Mouse (Mus musculus) mouse embryonic stem cell (cell line): Measurements from ENCODE around the gene Cutc.

Source experiments
- in situ Hi-C, 2 experiments: fragments of 300-500 bp; cut with MboI; formaldehyde crosslinking; loops; 1 replicate in 1 of 2; 3 replicates in 1 of 2; pipeline ENCODE4 v1.14.3; 2019 to 2020; ENCODE audit warnings: low sequenced_read_pairs in 2 of 2, low pct_unique_long_range_greater_than_20kb in 1 of 2, mixed read lengths in 1 of 2; ENCODE audit not compliant: unreplicated experiment in 1 of 2

Cutc gene

DNA sequence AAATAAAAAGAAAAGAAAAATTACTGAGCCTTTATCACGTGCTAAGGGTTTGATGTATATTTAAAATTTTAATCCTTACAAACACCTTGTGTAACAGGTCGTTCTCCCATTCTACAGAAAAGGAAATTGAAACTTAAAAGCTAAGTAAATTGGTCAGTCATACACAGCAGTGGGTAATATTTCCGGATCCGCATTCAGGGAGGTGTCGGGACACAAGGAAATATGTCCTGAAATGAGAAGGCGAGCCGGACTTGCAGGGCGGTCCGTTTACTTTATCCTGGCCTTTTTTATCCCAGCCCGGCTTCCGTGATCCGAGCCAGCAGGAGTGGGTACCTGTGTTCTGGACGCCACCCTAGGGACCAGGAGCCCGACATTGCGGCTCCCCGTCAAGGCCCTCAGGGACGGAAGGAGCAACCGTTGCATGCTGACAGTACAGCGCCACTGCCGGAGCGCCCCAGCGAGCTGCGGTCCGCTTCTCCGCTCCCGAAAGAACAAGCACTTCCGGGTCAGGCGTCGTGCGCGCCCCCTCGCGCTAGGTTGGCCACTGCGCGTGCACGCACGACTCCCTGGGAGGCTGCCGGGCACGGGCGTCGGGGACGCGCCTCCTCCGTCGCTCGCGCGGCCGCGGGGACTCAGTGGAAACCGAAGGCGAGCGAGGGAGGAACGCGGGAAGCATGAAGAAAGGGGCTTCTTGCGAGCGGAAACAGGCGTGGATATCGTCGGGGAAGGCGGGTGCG is at the start of gene Cutc, which contains the start of gene Cox15:
TSS of gene Cutc (plus strand) at position 508 of the 737 bp plus-strand sequence.
TSS of gene Cox15 (minus strand) at position 512 of the 737 bp plus-strand sequence.
- in situ Hi-C loops, result loop anchor here in 1 of 2 experiments (5.0 kb wide), 2 partner anchors 125 to 210 kb away; no protein-coding TSS in a partner anchor

- in situ Hi-C loops, result no loop called here
Observed at GRCm38 (mm10) chr19:43704211-43704610, 48.6 kb upstream of the Cutc start.

DNA sequence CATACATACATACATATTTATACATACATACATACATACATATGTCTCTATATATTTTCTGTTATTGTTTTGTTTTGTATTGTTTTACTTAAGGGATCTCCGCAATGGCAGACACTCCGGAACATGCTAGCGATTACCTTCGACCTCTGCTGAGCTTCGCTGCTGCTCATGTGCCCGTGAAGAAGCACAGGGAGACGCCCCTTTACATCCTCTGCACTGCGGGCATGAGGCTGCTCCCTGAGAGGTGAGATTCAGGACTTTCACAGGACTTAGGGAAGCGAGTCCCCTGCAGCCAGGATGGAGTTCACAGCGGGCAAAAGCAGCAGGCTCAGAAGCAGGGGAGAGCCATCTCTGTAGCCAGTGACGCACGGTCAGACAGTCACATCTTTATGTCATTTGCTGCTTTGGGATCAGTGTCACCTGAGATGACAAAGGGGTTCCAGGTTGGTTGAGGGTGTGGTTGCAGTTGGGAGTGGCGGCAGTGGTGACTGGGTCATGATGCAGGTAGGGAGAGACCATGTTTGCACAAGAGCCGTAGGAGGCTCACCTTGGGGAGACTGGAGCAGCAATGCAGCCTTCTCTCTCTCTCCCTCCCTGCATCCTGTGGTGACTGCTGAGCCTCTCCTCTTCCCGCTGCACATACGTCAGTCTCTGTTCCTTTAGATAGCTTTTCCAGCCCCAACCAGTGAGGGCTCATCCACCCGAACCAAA is 47.9 kb upstream of the Cutc start:
- in situ Hi-C loops, result no loop called here

- in situ Hi-C loops, result no loop called here
Observed at GRCm38 (mm10) chr19:43708206-43708605, 44.6 kb upstream of the Cutc start.

DNA sequence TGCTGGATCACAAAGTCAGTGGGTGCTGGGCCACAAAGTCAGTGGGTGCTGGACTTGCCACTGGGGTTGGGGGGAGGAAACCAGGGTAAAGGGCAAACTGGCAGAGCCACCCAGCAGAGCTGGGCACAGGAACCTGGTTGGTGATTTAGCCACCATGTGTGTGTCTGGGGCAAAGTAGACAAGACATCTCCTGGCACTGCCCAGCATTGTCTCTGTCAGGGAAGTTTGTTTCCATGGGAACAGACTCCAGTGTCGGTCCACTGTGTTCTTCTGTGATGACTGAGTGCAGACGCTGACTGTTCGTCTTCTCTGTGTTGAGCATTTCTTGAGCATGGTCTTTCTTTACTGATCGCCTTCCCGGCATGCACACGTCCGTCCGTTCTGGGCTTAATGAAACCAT is 43.5 kb upstream of the Cutc start:
- in situ Hi-C loops, result no loop called here

GRCm38 (mm10) chr19:43711159-43711916 is 41.5 kb upstream of the Cutc start:
- in situ Hi-C loops, result no loop called here

DNA sequence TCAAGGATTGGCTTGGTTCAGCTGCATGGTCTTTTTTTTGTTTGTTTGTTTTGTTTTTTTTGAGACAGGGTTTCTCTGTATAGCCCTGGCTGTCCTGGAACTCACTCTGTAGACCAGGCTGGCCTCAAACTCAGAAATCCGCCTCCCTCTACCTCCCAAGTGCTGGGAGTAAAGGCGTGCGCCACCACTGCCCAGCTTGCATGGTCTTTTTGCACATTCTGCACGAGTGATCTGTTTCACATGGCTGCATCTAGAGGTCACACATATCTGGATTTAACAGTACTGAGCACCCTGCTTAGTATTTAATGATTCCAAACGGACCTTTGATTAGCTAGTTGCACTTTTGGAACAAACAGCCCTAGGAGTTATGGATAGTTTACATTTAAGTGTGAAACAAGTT is 40.8 kb upstream of the Cutc start:
- in situ Hi-C loops, result no loop called here

DNA sequence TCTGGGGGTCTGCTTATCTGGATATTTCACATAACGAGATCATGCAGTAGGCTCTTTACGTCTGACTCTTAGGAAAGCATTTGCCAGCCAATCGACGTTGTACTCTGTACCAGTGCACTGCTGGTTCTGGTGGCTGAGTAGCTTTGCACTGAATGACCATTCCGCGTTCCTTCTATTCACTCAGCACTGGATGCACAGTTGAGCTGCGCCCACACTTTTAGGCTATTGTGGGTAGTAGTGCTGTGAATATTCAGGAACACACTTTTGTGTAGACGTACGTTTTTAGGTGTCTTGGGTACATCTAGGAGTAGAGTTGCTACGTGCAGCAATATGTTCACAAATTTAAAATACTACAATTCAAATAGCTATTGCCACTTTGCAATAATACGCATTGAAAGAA is 32.7 kb upstream of the Cutc start:
- in situ Hi-C loops, result no loop called here

GRCm38 (mm10) chr19:43722891-43723290 is 29.9 kb upstream of the Cutc start:
- in situ Hi-C loops, result no loop called here

GRCm38 (mm10) chr19:43723501-43723900 is 29.3 kb upstream of the Cutc start:
- in situ Hi-C loops, result no loop called here

- in situ Hi-C loops, result no loop called here
Observed at GRCm38 (mm10) chr19:43724194-43724593, 28.6 kb upstream of the Cutc start.

GRCm38 (mm10) chr19:43724821-43725220 is 28.0 kb upstream of the Cutc start:
- in situ Hi-C loops, result no loop called here

- in situ Hi-C loops, result no loop called here
Observed at GRCm38 (mm10) chr19:43726510-43727146, 26.2 kb upstream of the Cutc start.

DNA sequence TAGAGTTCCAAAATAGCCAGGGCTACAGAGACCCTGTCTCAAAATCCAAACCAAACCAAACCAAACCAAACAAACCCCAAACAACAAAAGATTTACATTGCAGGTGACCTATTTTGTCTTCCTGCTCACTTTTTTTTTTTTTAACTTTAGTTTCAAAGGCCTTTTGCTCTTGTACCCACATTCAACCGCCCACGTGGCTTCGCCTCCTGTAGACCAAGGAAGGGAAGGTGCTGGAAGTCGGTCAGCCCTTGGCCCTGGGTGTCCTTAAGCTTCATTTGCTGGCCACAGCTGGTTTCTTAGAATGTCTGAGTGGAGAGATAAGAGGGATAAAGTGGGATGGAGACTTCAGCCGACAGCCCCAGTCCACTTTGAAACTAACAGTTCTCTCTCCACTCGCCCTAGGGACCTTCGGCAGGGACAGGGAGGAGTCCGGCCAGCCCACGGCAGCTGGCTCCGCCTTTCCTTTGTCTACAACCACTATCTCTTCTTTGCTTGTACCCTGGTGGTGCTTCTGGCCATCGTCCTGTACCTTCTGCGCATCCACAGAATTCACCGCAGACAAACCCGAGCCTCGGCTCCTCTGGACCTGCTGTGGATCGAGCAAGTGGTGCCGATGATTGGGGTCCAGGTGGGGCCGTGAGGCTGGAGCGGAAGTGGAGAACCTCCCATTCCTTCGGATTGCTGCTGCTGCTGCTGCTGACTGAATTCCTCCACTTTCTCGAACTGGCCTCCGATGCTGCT is 23.3 kb upstream of the Cutc start:
- in situ Hi-C loops, result no loop called here

GRCm38 (mm10) chr19:43730037-43730428 is 22.8 kb upstream of the Cutc start:
- in situ Hi-C loops, result no loop called here

GRCm38 (mm10) chr19:43731157-43731556 is 21.6 kb upstream of the Cutc start:
- in situ Hi-C loops, result no loop called here

GRCm38 (mm10) chr19:43738409-43738808 is 14.4 kb upstream of the Cutc start:
- in situ Hi-C loops, result no loop called here

GRCm38 (mm10) chr19:43743401-43743800 is 9.4 kb upstream of the Cutc start:
- in situ Hi-C loops, result no loop called here
